Mouse (Mus musculus) spleen, adult 18-20 months (tissue): Measurements from ENCODE around the gene Acad8.

ENCODE experiments used
- DNase-seq, 2 experiments: peaks; one replicate each; pipeline ENCODE4 v3.0.0; 2022; ENCODE audit warnings: mixed read lengths in 2 of 2

Gene Acad8

GRCm38 (mm10) chr9:26999461-27000395 is at the start of gene Acad8, which contains the start of gene Thyn1:
Gene Acad8, minus strand, starts transcription at chr9:26999566.
Gene Thyn1, plus strand, starts transcription at chr9:26999710.
- DNase-seq = peak; percentile 85 to 90

GRCm38 (mm10) chr9:27043892-27044291 is 44.5 kb upstream of the Acad8 start:
- no peak for DNase-seq

GRCm38 (mm10) chr9:27030763-27031100 is 31.4 kb upstream of the Acad8 start:
- DNase-seq = no peak

GRCm38 (mm10) chr9:27029828-27030762 is 30.7 kb upstream of the Acad8 start, which contains the start of the genes Vps26b and Ncapd3:
Gene Vps26b, minus strand, starts transcription at chr9:27030065.
Gene Ncapd3, plus strand, starts transcription at chr9:27030175.
- peak; percentile 85 to 89 for DNase-seq

GRCm38 (mm10) chr9:27029022-27029827 is 29.9 kb upstream of the Acad8 start:
- peak; percentile 17 to 34 for DNase-seq

- peak; percentile 13 to 29 for DNase-seq
Measured at GRCm38 (mm10) chr9:27026708-27027107, 27.3 kb upstream of the Acad8 start.

GRCm38 (mm10) chr9:27023681-27024080 is 24.3 kb upstream of the Acad8 start:
- peak in 1 of 2 experiments; percentile 25 for DNase-seq

GRCm38 (mm10) chr9:27018961-27019360 is 19.6 kb upstream of the Acad8 start:
- DNase-seq = peak; percentile 16 to 24

GRCm38 (mm10) chr9:27011572-27011971 is 12.2 kb upstream of the Acad8 start:
- no peak for DNase-seq

- no peak for DNase-seq
Measured at GRCm38 (mm10) chr9:27009231-27009630, 9.9 kb upstream of the Acad8 start.

- DNase-seq = no peak
Measured at GRCm38 (mm10) chr9:27006866-27007265, 7.5 kb upstream of the Acad8 start.

- no peak for DNase-seq
Measured at GRCm38 (mm10) chr9:27005933-27006332, 6.6 kb upstream of the Acad8 start.

- no peak for DNase-seq
Measured at GRCm38 (mm10) chr9:27005231-27005630, 5.9 kb upstream of the Acad8 start.

GRCm38 (mm10) chr9:26998669-26999460 is 501 bp downstream of the Acad8 start:
- no peak for DNase-seq

- DNase-seq = no peak
Measured at GRCm38 (mm10) chr9:26997501-26997900, 1.9 kb downstream of the Acad8 start.

- DNase-seq = no peak
Measured at GRCm38 (mm10) chr9:26997062-26997461, 2.3 kb downstream of the Acad8 start.

- DNase-seq = no peak
Measured at GRCm38 (mm10) chr9:26993900-26994299, 5.5 kb downstream of the Acad8 start.

- no peak for DNase-seq
Measured at GRCm38 (mm10) chr9:26993118-26993517, 6.2 kb downstream of the Acad8 start.

- DNase-seq = no peak
Measured at GRCm38 (mm10) chr9:26990181-26990580, 9.2 kb downstream of the Acad8 start.

GRCm38 (mm10) chr9:26985668-26986277 is 13.6 kb downstream of the Acad8 start:
- no peak for DNase-seq

- DNase-seq = no peak
Measured at GRCm38 (mm10) chr9:26985090-26985613, 14.2 kb downstream of the Acad8 start.
